Mouse (Mus musculus) cortical plate, adult 2 months (tissue): ENCODE results near the gene Stx1a.

Experiments
- CTCF ChIP-seq: fragments of 200-500 bp; IDR thresholded peaks from 2 replicates; pipeline ENCODE4 v1.5.1; 2011; ENCODE audit warnings: mild to moderate bottlenecking, control low read depth, low read length; ENCODE audit not compliant: insufficient read depth; ENCODE audit errors: extremely low read depth
- POLR2A ChIP-seq: fragments of 200-500 bp; IDR thresholded peaks from 2 replicates; pipeline ENCODE4 v1.6.1; 2011; ENCODE audit warnings: mild to moderate bottlenecking, low read length, control low read depth; ENCODE audit not compliant: insufficient read depth; ENCODE audit errors: extremely low read depth

GRCm38 (mm10) chr5:134998359-134998758 lies 24.9 kb upstream of the Stx1a start:
- TF ChIP-seq CTCF (no peak), POLR2A (no peak)
